Comparison of ENCODE assay signal across 10 mouse cellular contexts in genomic region chr13:70192101-70193025, GRCm38 (mm10).
DNase-seq lines count a peak whose midpoint lies in the region; ATAC-seq lines count a peak whose summit lies in the region.
"Had no signal": no experiment of that assay in that cellular context is flagged by ENCODE, and none has a peak within 500 bp of the region (broad histone marks: within the 10 kb centered on the region; RNA-seq: fewer than 3 reads in every experiment).

No protein-coding gene starts in this region.

- peaks cover 11% of the 10 kb centered on the region; the same call in 1 of the 2 replicates for H3K4me1 ChIP-seq in midbrain, embryonic 14.5 days (ENCODE audit: control insufficient read depth, insufficient read depth, low read length)
- no peaks in the 10 kb centered on the region for H3K4me1 ChIP-seq in midbrain, embryonic 11.5 days (ENCODE audit: control insufficient read depth, insufficient read depth, low read length)
- H3K4me1 ChIP-seq in forebrain, embryonic 12.5 days: 0 out of 2 replicates have a peak, but pooled peaks cover 2% of the 10 kb centered on the region
- H3K4me1 ChIP-seq: intestine, embryonic 15.5 days; megakaryocyte, embryonic 14.5 days had no signal

- no peak for ATAC-seq in midbrain, embryonic 14.5 days (ENCODE audit: low FRiP score, low TSS enrichment)
- no peak for ATAC-seq in midbrain, embryonic 11.5 days (ENCODE audit: low FRiP score)
- peak; percentile 68; the same call in 1 of the 2 replicates for ATAC-seq in forebrain, embryonic 12.5 days (ENCODE audit: low FRiP score)
- ATAC-seq: intestine, embryonic 15.5 days had no signal

- 82% methylated on average over 13 of the region's 13 CpGs for WGBS in midbrain, embryonic 14.5 days
- WGBS in midbrain, embryonic 11.5 days: 91% methylated on average over 13 of the region's 13 CpGs
- WGBS in forebrain, embryonic 12.5 days: 66% methylated on average over 13 of the region's 13 CpGs

- peak; percentile 26 for DNase-seq in midbrain, embryonic 14.5 days
- no peak for DNase-seq in midbrain, embryonic 11.5 days (ENCODE audit: low spot score, missing footprints)
- peak; percentile 55 for DNase-seq in layer of hippocampus, adult 9-10 months (ENCODE audit: low spot score)
- DNase-seq in right cerebral cortex, postnatal 10 days (ENCODE audit: low spot score in 2 of 2): peak; percentile 43 to 66
- no peak for DNase-seq in lung, adult 18-20 months
- DNase-seq in cerebellum, adult 9-11 months: no peak
- DNase-seq: liver had no signal

- H3K9me3 ChIP-seq in midbrain, embryonic 14.5 days (ENCODE audit: control insufficient read depth, low read length): no peaks in the 10 kb centered on the region
- no peaks in the 10 kb centered on the region for H3K9me3 ChIP-seq in midbrain, embryonic 11.5 days (ENCODE audit: control insufficient read depth, low read length)
- H3K9me3 ChIP-seq in forebrain, embryonic 12.5 days: no peaks in the 10 kb centered on the region
- H3K9me3 ChIP-seq: intestine, embryonic 15.5 days had no signal

- H3K27ac ChIP-seq in midbrain, embryonic 14.5 days (replicated peaks; ENCODE audit: low read depth, low read length): no peak overlapping the region
- H3K27ac ChIP-seq in midbrain, embryonic 11.5 days (ENCODE audit: low read depth, low read length): no peak overlapping the region
- 0 out of 2 replicates have a peak overlapping the region, but pooled peaks have one; percentile 36 for H3K27ac ChIP-seq in forebrain, embryonic 12.5 days
- H3K27ac ChIP-seq: intestine, embryonic 15.5 days had no signal

- H3K4me3 ChIP-seq in midbrain, embryonic 14.5 days (replicated peaks; ENCODE audit: low read depth, low read length): no peak overlapping the region
- H3K4me3 ChIP-seq in midbrain, embryonic 11.5 days (ENCODE audit: low read depth, low read length): no peak overlapping the region
- H3K4me3 ChIP-seq in forebrain, embryonic 12.5 days (replicated peaks): no peak overlapping the region
- H3K4me3 ChIP-seq: intestine, embryonic 15.5 days; megakaryocyte, embryonic 14.5 days had no signal

- H3K9ac ChIP-seq in midbrain, embryonic 14.5 days (replicated peaks; ENCODE audit: low read length): no peak overlapping the region
- H3K9ac ChIP-seq in midbrain, embryonic 11.5 days (ENCODE audit: low read length): no peak overlapping the region
- no peak overlapping the region for H3K9ac ChIP-seq in forebrain, embryonic 12.5 days
- H3K9ac ChIP-seq: intestine, embryonic 15.5 days had no signal

- no peaks in the 10 kb centered on the region for H3K27me3 ChIP-seq in midbrain, embryonic 14.5 days (ENCODE audit: control insufficient read depth, insufficient read depth, low read length)
- no peaks in the 10 kb centered on the region for H3K27me3 ChIP-seq in midbrain, embryonic 11.5 days (ENCODE audit: control insufficient read depth, insufficient read depth, low read length)
- H3K27me3 ChIP-seq in forebrain, embryonic 12.5 days: no peaks in the 10 kb centered on the region
- H3K27me3 ChIP-seq: intestine, embryonic 15.5 days; megakaryocyte, embryonic 14.5 days had no signal

- no peaks in the 10 kb centered on the region for H3K36me3 ChIP-seq in midbrain, embryonic 14.5 days (ENCODE audit: control insufficient read depth, insufficient read depth, low read length)
- no peaks in the 10 kb centered on the region for H3K36me3 ChIP-seq in midbrain, embryonic 11.5 days (ENCODE audit: control insufficient read depth, insufficient read depth, low read length)
- no peaks in the 10 kb centered on the region for H3K36me3 ChIP-seq in forebrain, embryonic 12.5 days (replicated peaks)
- H3K36me3 ChIP-seq: intestine, embryonic 15.5 days had no signal

- no peak overlapping the region for H3K4me2 ChIP-seq in midbrain, embryonic 14.5 days (ENCODE audit: low read length)
- H3K4me2 ChIP-seq in midbrain, embryonic 11.5 days: no peak overlapping the region
- H3K4me2 ChIP-seq in forebrain, embryonic 12.5 days: no peak overlapping the region
- H3K4me2 ChIP-seq: intestine, embryonic 15.5 days had no signal

Comparison
In these comparisons a context has a peak if more than half of its experiments do, and no peak if none do; other contexts are left out.
1. DNase-seq: peak in midbrain, embryonic 14.5 days (single experiment), layer of hippocampus, adult 9-10 months (single experiment) and right cerebral cortex, postnatal 10 days (2 of 2); none in midbrain, embryonic 11.5 days (single experiment), lung, adult 18-20 months (0 of 2) and cerebellum, adult 9-11 months (single experiment).